ENCODE assay signal across 9 mouse cellular contexts in the genomic region with DNA sequence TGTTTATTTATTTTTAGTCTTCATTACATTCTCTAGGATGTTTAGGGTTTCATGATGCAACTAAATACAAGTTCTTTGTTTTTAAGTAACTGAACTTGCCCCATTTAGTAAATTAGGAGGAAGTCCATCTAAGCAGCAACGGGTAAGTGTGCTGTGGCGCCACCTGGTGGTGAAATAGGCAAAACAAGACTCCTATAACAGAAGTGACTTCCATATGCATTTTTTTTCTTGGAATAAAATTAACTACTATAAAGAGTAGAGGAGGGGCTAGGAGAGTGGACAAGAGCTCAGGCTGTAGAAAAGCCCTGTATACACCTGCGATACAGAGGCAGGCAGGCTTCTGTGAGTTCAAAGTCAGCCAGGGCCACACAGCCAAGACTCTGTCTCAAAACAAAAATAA. TPM values are rescaled to one million over a fixed set of nuclear protein-coding genes. Genes with fewer than 3 reads are reported as not detected.
DNase-seq lines count a peak whose midpoint lies in the region; ATAC-seq lines count a peak whose summit lies in the region.
"Had no signal": no experiment of that assay in that cellular context is flagged by ENCODE, and none has a peak within 500 bp of the region (broad histone marks: within the 10 kb centered on the region; RNA-seq: fewer than 3 reads in every experiment).

No protein-coding gene starts in this region.

- peak; percentile 33 for ATAC-seq in hindbrain, embryonic 11.5 days (ENCODE audit: low FRiP score)
- ATAC-seq in hindbrain, embryonic 13.5 days (ENCODE audit: low FRiP score), result no peak
- ATAC-seq in forebrain, embryonic 16.5 days, result peak; percentile 58; the same call in 1 of the 2 replicates
- peak; percentile 43 for ATAC-seq in inflammation-experienced regulatory T-cells, adult 6 months
- no peak for ATAC-seq in midbrain, embryonic 14.5 days (ENCODE audit: low FRiP score, low TSS enrichment)

- 29% methylated on average over 3 of the region's 3 CpGs for WGBS in hindbrain, embryonic 11.5 days
- WGBS in hindbrain, embryonic 13.5 days, result 28% methylated on average over 3 of the region's 3 CpGs
- WGBS in forebrain, embryonic 16.5 days, result 21% methylated on average over 3 of the region's 3 CpGs
- 23% methylated on average over 3 of the region's 3 CpGs for WGBS in midbrain, embryonic 14.5 days

- H3K4me1 ChIP-seq in hindbrain, embryonic 11.5 days (replicated peaks; ENCODE audit: control insufficient read depth, insufficient read depth, low read length), result no peaks in the 10 kb centered on the region
- H3K4me1 ChIP-seq in hindbrain, embryonic 13.5 days (replicated peaks), result no peaks in the 10 kb centered on the region
- H3K4me1 ChIP-seq in forebrain, embryonic 16.5 days (replicated peaks; ENCODE audit: control insufficient read depth, insufficient read depth, low read length), result no peaks in the 10 kb centered on the region
- H3K4me1 ChIP-seq in midbrain, embryonic 14.5 days (ENCODE audit: control insufficient read depth, insufficient read depth, low read length), result no peaks in the 10 kb centered on the region

- H3K36me3 ChIP-seq in hindbrain, embryonic 11.5 days (ENCODE audit: control insufficient read depth, insufficient read depth, low read length), result no peaks in the 10 kb centered on the region
- H3K36me3 ChIP-seq in hindbrain, embryonic 13.5 days, result no peaks in the 10 kb centered on the region
- H3K36me3 ChIP-seq in forebrain, embryonic 16.5 days (ENCODE audit: control insufficient read depth, insufficient read depth), result no peaks in the 10 kb centered on the region
- no peaks in the 10 kb centered on the region for H3K36me3 ChIP-seq in midbrain, embryonic 14.5 days (ENCODE audit: control insufficient read depth, insufficient read depth, low read length)

- intact Hi-C loops in left cerebral cortex, postnatal 25 days (cut with DNase I), result loop anchor here (1.0 to 10.0 kb wide), 3 partner anchors 119 to 359 kb away; a partner anchor contains a TSS

- no peaks in the 10 kb centered on the region for H3K9me3 ChIP-seq in hindbrain, embryonic 11.5 days (ENCODE audit: control insufficient read depth, low read length)
- H3K9me3 ChIP-seq in hindbrain, embryonic 13.5 days, result no peaks in the 10 kb centered on the region; the same call in 1 of the 2 replicates
- H3K9me3 ChIP-seq in forebrain, embryonic 16.5 days (ENCODE audit: control insufficient read depth, low read length), result peaks cover 4% of the 10 kb centered on the region; the same call in 1 of the 2 replicates
- no peaks in the 10 kb centered on the region for H3K9me3 ChIP-seq in midbrain, embryonic 14.5 days (ENCODE audit: control insufficient read depth, low read length)

- peak; percentile 79 for DNase-seq in hindbrain, embryonic 11.5 days (ENCODE audit: low spot score)
- peak; percentile 58 for DNase-seq in c-Kit-negative CD71-positive TER-119-positive erythroid progenitor cells, embryonic 14.5 days (ENCODE audit: low read depth, low spot score)
- DNase-seq in left cerebral cortex, postnatal 25 days (ENCODE audit: low spot score in 2 of 2), result peak; percentile 76 to 77
- peak; percentile 79 for DNase-seq in midbrain, embryonic 14.5 days
- DNase-seq in spleen, postnatal 14 days (ENCODE audit: low spot score in 2 of 2), result peak; percentile 40 to 69

- H3K27ac ChIP-seq in hindbrain, embryonic 11.5 days (ENCODE audit: low read depth, low read length), result no peak overlapping the region
- no peak overlapping the region for H3K27ac ChIP-seq in hindbrain, embryonic 13.5 days
- no peak overlapping the region for H3K27ac ChIP-seq in forebrain, embryonic 16.5 days (ENCODE audit: low read length)
- H3K27ac ChIP-seq in midbrain, embryonic 14.5 days (replicated peaks; ENCODE audit: low read depth, low read length), result no peak overlapping the region

- no peak overlapping the region for H3K4me2 ChIP-seq in hindbrain, embryonic 11.5 days (replicated peaks; ENCODE audit: low read depth, low read length)
- H3K4me2 ChIP-seq in hindbrain, embryonic 13.5 days, result no peak overlapping the region
- H3K4me2 ChIP-seq in forebrain, embryonic 16.5 days (ENCODE audit: low read length), result no peak overlapping the region
- no peak overlapping the region for H3K4me2 ChIP-seq in midbrain, embryonic 14.5 days (ENCODE audit: low read length)

- H3K9ac ChIP-seq in hindbrain, embryonic 11.5 days (ENCODE audit: low read depth, low read length), result no peak overlapping the region
- H3K9ac ChIP-seq in hindbrain, embryonic 13.5 days, result no peak overlapping the region
- no peak overlapping the region for H3K9ac ChIP-seq in forebrain, embryonic 16.5 days (replicated peaks; ENCODE audit: low read depth, low read length)
- H3K9ac ChIP-seq in midbrain, embryonic 14.5 days (replicated peaks; ENCODE audit: low read length), result no peak overlapping the region

- no peak overlapping the region for H3K4me3 ChIP-seq in hindbrain, embryonic 11.5 days (ENCODE audit: low read depth, low read length)
- H3K4me3 ChIP-seq in hindbrain, embryonic 13.5 days, result no peak overlapping the region
- no peak overlapping the region for H3K4me3 ChIP-seq in forebrain, embryonic 16.5 days (replicated peaks; ENCODE audit: low read length)
- no peak overlapping the region for H3K4me3 ChIP-seq in midbrain, embryonic 14.5 days (replicated peaks; ENCODE audit: low read depth, low read length)
- H3K4me3 ChIP-seq: myocyte had no signal

- no peaks in the 10 kb centered on the region for H3K27me3 ChIP-seq in hindbrain, embryonic 11.5 days (ENCODE audit: control insufficient read depth, insufficient read depth, low read length)
- no peaks in the 10 kb centered on the region for H3K27me3 ChIP-seq in hindbrain, embryonic 13.5 days
- H3K27me3 ChIP-seq in forebrain, embryonic 16.5 days (replicated peaks; ENCODE audit: control insufficient read depth, insufficient read depth, low read length), result no peaks in the 10 kb centered on the region
- no peaks in the 10 kb centered on the region for H3K27me3 ChIP-seq in midbrain, embryonic 14.5 days (ENCODE audit: control insufficient read depth, insufficient read depth, low read length)

RNA-seq across cellular contexts. Expression of a gene that starts 15.5 kb away (rescaled TPM):
- polyA plus RNA-seq in hindbrain, embryonic 11.5 days (2014; fragmentation: Nextera tagmentation; extraction: Ambion mirVana), result 111 and 123 TPM in 2 replicates
- 146 and 152 TPM in 2 replicates for polyA plus RNA-seq in hindbrain, embryonic 13.5 days (2015; fragmentation: Nextera tagmentation; extraction: Ambion mirVana)
- polyA plus RNA-seq in forebrain, embryonic 16.5 days (2015; fragmentation: Nextera tagmentation; extraction: Ambion mirVana), result 129 and 141 TPM in 2 replicates
- polyA plus RNA-seq in inflammation-experienced regulatory T-cells, adult 6 months (2017; shearing (Covaris generic)), result 100 to 1,000 TPM; 177 to 251 (median 244) TPM
- total RNA-seq in left cerebral cortex, postnatal 25 days (2021), result 10 to 100 TPM; 29.8 to 33.8 TPM
- 124 and 139 TPM in 2 replicates for polyA plus RNA-seq in midbrain, embryonic 14.5 days (2014; fragmentation: Nextera tagmentation; extraction: Ambion mirVana)

RNA-seq across cellular contexts. Expression of a gene that starts 34.2 kb away (rescaled TPM):
- polyA plus RNA-seq in hindbrain, embryonic 11.5 days (2014; fragmentation: Nextera tagmentation; extraction: Ambion mirVana), result 828 and 847 TPM in 2 replicates
- 258 and 293 TPM in 2 replicates for polyA plus RNA-seq in hindbrain, embryonic 13.5 days (2015; fragmentation: Nextera tagmentation; extraction: Ambion mirVana)
- 261 and 340 TPM in 2 replicates for polyA plus RNA-seq in forebrain, embryonic 16.5 days (2015; fragmentation: Nextera tagmentation; extraction: Ambion mirVana)
- polyA plus RNA-seq in inflammation-experienced regulatory T-cells, adult 6 months (2017; shearing (Covaris generic)), result 100 to 1,000 TPM in 2 of 3 experiments, 10 to 100 TPM in 1; 89.8 to 166 (median 118) TPM
- 100 to 1,000 TPM; 382 to 390 TPM for total RNA-seq in left cerebral cortex, postnatal 25 days (2021)
- 243 and 369 TPM in 2 replicates for polyA plus RNA-seq in midbrain, embryonic 14.5 days (2014; fragmentation: Nextera tagmentation; extraction: Ambion mirVana)

Comparison
In these comparisons a context has a peak if more than half of its experiments do, and no peak if none do; other contexts are left out.
1. ATAC-seq: peak in hindbrain, embryonic 11.5 days (single experiment), forebrain, embryonic 16.5 days (single experiment) and inflammation-experienced regulatory T-cells, adult 6 months (single experiment); none in hindbrain, embryonic 13.5 days (single experiment) and midbrain, embryonic 14.5 days (single experiment).
2. Peak in every context shown above with its lines, with median percentiles within 50 percentile points of each other: DNase-seq.